Mouse (Mus musculus): Measurements from ENCODE around the gene Rcvrn.

Rcvrn gene

DNA sequence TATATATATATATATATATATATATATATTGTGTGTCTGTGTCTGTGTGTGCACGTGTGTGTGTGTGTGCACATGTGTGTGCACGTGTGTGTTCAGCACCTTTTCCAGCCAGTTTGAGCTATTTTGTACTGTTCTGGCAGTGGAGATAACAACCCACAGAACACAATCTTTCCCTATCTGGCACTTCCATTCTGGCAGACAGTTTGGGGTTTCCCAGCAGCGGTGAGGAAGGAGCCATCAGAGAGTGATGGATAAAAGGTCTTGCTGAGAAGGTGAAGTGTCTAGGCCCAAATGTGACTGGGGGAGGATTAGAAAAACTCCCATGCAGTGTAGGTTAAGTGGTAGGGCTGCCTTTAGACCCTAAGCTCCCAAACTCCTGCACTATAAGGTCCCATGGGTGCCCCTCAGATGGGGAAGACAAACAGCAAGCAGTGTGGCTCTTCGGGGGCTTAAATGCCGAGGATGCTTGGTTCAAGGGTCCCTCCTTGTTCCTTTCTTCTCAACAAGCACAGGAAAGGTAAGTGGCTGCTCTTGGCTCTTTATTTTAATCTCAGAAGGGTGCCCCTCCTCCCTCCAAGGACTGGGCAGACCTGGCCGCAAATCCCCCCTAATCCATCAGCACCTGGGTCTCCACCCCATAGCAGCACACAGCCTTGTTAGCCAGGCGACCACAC, at the start of gene Rcvrn:
TSS of gene Rcvrn (plus strand) at position 624 of the 674 bp plus-strand sequence.
- no peak for DNase-seq (ENCODE audit: low spot score in 2 of 2)

DNA sequence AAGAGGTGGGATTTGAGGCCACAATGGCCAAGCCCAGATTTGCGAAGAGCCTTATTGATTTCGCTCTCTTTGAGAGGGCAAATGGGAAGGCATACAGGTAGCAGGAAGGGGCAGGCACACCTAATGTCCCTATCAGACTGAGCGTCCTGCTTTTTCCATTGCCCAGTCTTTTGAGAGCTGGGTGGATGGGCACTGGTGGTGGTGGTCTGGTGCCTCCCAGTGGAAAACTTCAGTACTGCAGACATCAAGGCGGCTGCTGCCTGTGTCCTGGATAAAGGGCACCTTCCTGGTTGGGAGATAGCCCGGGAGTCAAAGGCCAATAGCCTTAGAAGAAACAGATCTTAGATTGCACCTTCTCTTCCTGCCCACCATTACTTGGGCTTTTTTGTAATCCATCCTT, 47.4 kb upstream of the Rcvrn start:
- DNase-seq (ENCODE audit: low spot score in 2 of 2): peak; percentile 19 to 29

DNA sequence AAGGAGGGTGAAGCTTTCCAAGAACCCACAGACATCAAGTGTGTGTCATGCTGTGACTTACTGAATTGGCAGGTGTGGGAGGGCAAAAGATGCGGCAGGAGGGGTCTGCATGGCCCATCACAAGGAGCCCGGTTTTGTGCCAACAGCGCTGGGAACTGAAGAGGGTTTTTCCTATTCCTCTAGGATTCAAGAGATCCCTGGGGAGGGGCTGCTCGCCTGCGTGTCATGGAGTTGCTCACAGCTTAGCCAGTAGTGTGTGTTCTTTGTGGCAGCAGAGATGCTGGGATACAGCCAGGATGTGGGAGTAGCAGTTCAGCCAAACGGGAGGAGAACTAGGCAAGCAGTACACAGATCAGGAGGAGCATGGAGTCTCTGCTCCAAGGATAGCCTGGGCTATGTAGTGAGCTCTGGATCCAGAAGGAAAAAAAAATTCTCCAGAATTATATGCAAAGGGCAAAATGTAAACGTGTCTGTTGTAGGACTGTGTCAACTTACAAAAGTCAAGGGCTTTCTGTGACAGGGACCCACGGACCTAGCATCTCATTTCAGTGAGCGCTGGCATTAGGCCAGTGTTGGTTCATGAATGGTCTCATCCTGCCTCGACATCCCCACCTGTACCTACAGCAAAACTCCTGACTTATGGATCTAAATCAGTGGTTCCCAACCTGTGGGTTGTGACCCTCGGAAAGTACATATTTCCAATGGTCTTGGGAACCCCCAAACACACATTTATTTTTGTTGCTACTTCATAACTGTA, 46.3 kb upstream of the Rcvrn start:
- DNase-seq (ENCODE audit: low spot score in 2 of 2): no peak

DNA sequence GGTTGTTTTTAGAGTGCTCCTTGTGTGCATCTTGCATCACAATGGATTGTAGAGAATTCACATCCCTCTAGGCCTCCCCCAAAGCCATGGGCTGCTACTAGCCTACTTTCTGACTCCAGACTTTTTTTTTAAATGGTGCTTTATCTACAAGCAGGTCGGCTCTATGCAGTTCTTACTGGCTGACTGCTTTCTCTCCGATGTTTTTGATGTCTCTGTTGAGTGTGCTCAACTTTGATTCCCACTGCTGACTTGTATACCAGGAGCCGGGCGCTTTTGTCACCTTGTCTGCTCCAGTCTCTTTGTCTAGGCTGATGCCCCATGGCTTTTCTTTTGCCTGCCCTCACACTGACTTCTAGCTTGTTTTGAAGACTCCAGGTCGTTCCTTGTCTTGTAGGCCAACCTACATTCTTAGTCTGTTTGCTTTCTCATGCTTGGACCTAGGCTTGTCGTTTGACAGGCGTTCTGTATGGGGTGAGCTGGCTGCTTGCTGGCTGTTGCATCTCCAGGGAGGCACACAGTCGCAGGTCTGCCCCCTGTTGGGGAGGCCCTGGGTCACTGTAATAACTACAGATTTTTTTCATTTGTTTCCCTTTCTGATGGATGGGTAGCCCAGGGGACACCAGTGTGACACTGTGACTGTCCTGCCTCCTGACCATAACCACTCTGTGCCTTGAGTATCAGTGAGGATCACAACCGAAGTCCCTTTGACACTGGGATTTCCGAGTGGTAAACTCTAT, 45.0 kb upstream of the Rcvrn start:
- DNase-seq (ENCODE audit: low spot score in 2 of 2): no peak

DNA sequence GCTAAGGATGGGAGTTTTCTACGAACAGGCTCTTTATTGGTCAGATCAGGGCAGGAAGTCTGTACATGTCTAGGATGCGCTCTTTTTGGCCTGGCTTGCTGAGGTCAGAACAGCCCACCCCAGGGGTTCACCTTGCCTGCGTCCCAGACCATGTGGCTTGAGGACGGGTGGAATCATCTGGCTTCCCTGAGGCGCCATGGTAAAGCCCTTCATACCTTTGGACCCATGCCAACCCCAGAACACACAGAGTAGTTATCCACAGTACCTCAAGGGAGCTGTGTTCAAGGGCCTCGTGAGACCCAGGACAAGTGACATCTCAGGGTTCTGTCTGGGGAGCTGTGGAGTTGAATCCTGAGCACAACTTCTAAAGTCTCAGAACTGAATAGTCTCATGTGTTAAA, 43.4 kb upstream of the Rcvrn start:
- DNase-seq (ENCODE audit: low spot score in 2 of 2): no peak

DNA sequence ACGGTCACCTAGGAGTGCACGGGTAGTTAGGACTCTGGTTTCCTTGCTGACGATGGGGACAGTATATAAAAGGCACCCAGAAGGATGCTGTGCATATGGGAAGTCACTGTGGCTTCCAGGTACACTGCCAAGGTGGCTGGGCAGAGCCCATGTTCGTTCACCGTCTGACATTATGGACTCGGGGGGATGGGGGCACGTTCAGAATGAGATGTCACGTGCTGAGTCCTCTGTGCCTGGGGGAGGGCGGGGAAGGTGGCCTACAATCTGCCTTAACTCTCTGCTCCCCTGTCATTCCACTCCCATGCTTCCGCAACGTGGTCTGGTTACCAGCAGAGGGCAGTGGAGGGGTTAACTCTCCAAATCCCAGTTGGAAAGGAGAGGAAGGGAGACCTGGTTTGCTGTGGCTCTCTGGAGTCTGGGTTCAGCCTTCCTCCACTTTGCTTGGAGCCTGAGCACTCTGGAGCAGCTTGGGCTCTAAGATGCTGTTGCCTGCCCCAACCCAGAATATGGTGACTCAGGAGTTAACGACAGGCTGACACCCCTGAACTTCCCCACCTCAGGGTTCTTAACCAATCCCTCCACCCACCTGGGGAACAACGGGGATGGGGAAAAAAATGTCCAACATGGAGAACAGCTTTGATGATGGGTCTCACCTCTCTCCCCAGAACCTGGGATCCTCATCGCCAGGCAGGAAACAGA, 42.8 kb upstream of the Rcvrn start:
- no peak for DNase-seq (ENCODE audit: low spot score in 2 of 2)

DNA sequence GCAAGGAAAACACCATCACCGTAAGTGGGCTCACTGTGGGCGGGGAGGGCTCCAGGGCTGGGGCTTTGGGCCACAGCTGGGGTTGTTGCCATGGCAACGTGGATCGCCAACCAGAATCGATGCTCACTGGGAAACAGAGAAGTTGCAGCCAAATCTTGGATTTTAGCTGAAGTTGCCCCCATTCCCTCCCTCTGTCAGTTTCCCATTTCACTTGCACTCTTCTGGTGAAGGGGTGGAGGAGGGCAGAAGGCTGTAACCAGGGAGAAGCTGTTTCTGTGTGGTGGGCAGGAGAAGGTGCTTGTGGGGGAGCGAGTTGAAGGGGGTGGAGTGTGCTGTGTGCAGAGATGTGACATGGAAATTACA, 42.3 kb upstream of the Rcvrn start:
- DNase-seq (ENCODE audit: low spot score in 2 of 2): no peak

DNA sequence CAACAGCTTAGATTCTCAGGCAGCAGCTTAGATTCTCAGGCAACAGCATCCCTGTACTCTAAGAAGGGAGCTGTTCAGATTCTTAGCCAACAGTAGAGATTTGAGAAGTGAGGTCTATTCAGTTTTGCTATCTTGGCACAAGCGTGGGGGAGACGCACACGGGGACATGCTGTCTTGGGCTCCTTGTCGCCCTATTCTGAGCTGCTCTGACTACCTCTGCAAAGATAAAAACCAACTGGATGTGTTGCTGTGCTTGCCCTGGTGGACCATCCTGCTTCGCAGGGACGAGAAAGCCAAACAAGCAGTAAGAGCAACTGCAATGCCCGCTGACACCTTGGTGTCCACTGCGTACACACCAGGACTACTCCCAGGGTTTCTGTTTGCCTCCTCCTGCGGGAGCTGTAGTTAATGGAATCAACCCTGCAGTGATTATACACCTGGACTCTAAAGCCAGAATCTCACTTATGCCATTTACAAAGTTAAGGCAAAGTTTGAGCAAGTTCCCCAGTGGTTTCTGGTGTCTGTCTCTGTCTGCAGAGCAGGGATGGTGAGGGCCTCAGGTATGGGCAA, 41.5 kb upstream of the Rcvrn start:
- no peak for DNase-seq (ENCODE audit: low spot score in 2 of 2)

DNA sequence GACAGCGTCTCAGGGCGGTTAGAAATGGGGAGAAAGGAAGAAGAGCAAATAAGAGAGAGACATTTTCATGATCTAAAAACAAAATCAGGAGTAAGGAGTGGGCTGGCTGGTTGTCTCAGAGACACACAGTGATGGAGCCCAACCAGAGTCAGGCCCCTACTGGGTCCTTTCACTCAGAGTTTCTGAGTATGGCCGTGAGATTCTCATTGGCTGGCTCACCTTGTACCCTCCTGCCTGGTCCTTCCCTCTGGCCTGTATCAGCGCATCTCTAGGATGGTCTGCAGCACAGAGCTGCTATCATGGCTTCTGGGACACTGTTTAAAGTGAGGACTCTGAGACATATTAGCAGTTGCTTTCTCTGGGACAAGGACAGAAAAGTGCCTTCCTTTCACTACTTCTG, 40.6 kb upstream of the Rcvrn start:
- DNase-seq (ENCODE audit: low spot score in 2 of 2): no peak

DNA sequence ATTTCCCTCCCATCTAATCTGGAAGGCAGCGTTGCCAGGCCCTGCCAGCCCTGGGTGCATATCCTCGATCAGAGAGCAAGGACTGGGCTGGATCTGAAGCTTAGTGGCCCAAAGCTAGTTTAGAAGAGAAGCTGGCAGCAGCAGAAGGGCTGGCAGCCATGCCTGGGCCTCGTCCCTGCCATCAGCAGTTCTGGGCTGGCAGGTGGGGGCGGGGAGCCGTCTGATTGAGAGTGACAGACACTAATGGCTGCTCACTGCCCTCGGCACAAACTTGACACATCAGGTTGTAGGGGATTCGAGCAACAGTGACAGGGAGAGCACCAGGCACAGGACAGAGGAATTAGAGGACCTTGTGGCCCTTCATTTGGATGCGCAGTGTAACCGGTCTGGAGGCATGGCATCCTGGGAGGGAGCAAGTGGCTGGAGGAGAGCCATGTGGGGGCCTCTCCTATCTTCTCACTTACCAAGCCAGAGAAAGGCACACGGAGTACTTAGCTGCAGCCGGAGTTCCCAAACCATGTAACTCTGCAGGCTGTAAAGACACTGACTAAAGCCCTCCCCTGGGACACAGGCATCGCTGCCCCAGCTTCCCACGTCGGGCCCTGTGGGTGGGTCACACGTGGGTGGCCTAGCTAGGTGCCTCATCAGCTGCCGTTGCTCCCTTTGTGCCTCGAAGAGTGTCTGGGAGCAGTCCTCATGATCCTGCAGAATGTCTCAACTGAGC, 39.7 kb upstream of the Rcvrn start:
- no peak for DNase-seq (ENCODE audit: low spot score in 2 of 2)

DNA sequence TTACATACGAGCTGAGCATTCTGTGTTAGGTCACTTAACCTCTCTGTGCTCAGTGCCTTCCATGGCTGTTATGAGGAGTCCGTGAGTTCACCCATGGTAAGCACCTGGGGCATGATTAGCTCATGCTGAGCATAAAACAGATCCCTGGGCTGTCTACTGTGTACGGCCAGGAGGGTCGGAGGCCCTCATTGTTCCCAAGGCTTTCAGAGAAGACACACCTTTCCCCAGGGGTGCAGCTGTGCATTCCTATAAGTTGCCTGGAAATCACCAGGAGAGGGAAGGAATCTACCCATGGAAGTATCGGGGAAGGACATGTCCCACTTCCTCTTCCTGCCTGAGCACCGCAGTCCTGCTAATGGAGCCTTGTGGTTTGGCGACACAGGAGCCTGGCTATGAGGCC, 38.8 kb upstream of the Rcvrn start:
- no peak for DNase-seq (ENCODE audit: low spot score in 2 of 2)

DNA sequence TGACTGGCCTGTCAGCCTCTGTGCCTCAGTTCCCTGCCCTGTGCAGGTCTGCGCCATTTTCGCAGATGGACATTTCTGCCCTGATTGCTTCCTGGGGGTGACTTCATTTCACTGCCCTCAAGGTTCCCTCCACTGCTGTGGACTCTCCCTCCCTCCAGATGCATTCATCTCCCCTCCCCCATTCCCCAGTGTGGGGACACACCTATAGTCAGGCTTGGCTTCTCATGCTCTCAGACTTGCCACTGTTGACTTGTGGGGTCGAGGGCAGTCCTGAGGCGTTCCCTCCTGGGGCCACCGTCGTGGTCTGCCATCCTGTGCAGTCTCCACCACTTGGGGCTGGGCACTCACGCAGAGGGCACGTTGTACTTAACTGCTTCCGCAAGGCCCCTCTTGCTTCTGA, 38.3 kb upstream of the Rcvrn start:
- no peak for DNase-seq (ENCODE audit: low spot score in 2 of 2)

DNA sequence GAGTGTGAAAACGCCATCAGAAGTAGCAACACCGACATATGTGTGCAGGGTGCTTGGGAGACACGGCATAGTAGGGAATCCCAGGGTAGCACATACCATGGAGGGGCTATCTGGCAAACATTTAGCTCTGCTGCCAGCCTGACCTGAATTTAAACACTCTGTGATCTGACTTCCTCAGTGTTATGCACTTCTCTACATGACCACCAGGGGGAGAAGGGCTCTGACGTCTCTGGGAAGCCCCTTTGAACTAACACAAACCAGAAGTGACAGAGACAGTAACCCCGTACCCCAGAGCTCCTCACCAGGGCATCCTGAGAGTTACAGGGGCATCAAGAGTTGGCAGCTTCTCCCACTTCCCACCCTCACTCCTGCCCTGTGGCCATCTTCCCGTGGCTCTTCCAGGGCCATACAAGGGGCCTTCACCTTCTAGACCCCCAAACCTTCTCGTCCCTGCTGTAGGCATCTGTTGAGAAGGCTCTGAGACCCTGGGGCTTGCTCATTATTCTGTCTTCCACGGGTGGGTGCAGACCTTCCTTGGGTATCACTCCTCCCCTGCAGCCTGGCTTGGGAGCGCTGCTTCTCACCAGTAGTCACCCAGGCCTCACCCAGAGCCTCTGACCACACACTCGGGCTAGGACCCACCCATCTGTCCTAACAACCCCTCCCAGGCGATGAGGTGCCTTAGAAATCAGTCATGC, 37.3 kb upstream of the Rcvrn start:
- DNase-seq (ENCODE audit: low spot score in 2 of 2): peak; percentile 27 to 30

DNA sequence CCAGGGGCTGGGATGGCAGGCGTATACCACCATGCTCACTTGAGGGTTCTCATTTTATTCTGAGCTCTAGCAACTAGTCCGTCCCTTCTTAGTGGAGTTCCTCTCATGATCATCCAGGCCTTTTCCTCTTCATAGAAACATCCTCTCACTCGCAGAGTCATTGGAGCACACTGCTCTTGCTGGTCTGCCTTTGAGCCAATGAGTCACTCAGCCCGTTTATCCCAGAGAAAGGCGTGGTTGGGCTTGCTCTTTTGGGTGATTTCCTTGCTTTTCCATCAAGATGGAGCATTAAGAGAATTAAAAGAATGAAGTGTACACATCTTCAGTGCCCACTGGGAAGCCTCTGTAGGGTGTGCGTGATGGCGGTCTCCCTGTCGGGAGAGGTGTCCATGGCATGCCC, 33.7 kb upstream of the Rcvrn start:
- DNase-seq (ENCODE audit: low spot score in 2 of 2): no peak

DNA sequence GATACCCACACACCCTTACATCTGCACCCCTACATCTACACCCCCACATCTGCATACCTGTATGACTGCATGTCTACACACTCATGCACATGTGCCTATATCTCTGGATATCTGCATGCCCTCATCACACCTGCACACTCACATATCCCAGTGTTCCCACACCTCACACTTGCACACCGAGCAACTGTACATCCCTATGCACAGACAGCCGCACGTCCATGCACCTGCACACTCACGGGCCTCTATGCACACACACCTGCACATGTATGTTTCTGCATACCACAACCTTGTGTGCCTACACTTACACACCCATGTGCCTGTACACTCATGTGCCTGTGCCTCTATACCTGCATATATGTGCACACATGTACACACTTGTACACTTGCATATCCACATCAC, 31.7 kb upstream of the Rcvrn start:
- no peak for DNase-seq (ENCODE audit: low spot score in 2 of 2)

DNA sequence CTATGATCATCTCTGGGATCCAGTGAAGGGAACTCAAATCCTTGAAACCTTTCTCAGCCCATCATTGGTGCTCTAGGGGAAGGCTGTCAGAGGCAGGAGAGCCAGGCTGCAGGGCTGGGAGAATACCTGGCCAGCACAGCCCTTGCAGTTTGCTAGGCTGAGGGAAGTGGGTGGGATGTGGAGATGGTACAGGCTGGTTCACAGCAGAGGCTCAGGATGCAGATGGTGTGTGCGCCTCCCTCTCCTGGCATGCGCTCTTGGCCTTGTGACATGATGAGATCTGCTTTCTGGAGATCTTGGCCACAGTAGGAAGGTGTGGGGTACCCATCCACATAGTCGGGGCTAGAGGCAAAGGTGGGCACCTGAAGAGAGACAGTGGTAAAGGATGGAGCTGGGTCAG, 30.9 kb upstream of the Rcvrn start:
- no peak for DNase-seq (ENCODE audit: low spot score in 2 of 2)

DNA sequence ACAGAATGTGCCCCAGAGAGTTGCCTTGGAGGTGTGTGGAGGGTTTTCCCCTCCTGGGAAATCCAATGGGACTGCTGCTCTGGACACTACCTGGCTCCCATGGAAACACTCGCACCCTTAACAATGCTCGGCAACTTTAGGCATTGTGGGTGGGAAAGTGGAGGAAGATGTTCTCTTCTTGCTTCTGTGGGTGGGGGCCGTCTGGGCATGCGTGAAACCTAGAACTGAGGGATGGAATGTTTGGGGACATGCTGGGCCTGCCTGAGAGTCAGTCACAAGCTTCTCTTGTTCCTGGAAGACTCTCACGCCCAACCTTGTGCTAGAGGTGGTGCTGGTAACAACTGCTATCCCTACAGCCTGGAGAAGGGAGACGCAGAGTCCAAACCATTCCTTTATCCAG, 30.2 kb upstream of the Rcvrn start:
- no peak for DNase-seq (ENCODE audit: low spot score in 2 of 2)

DNA sequence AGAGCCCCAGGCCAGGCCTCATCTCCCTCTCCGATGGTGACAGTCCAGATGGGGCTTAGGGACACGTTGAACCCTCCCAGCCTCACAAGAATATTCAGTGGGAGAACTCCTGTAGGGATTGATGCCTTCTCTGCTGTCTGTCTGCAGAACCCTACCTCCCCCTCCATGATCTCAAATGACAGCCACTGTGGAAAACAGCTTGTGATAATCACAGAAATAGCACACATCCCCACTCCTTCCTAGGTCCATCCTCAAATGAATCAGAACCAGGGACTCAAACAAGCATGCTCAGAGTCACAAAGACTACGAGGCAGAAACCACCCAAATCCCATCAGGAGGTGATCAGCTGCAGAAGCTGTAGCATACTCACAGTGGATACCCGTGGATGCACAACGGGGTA, 29.0 kb upstream of the Rcvrn start:
- no peak for DNase-seq (ENCODE audit: low spot score in 2 of 2)

DNA sequence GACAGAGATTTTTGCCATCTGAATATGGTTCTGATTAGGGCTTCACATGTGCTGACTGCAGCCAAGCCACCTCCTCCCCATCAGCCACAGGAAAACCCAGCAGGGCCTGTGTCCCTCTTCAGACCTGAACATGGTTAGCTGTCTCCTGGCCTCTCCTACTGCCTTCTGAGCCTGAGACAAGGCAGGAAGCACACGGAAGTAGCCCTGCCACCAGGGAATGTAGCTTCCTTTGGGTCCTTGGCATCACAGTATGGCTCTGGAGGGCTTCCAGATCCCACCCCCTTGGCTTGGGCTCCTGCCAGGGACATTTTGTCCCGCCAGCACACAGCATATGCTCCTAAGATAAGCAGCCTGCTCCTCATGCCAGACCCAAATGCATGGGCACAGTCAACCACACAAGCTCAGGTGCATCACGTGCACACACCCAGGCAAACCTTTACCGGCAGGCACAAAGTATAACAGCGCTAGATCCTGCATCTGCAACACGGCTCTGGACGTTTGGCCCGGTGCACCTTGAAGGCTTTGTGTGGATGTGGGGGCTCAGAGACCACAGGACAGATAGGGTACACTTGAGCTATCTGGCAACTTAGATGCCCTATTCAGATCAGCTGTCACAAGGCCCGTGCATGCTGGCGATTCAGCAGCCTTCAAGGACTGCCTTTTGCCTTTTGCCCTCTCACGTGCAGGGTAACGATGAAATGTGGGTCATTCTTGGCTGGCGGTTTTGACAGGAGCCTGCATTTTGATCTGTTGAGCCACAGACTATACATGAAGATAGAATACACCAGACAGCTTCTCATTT, 27.4 kb upstream of the Rcvrn start:
- no peak for DNase-seq (ENCODE audit: low spot score in 2 of 2)

DNA sequence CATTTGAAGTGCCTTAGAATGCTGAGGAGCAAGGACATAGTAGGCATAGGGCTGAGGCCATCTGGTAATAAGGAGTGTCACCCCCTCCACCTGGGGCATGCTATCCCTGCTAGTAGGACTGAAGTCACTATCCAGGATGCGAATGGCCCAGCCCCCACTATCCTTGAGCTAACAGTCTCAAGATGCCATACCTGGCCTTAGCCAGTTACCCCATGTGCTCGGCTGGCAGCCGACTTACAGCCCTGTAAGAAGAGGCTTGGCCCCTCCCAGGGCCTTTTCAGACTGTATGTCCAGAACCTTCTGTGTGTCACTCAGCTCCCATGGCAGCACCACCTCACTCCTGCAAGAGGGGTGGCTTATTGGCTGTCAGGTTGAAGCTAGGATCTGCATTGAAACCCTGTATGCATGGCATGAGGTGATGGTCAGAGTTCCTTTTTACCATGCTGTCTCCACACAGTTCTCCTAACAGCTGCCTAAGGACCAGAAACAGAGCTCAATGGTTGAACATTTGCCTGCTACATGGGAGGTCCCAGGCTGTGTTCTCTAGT, 26.6 kb upstream of the Rcvrn start:
- no peak for DNase-seq (ENCODE audit: low spot score in 2 of 2)
